Mouse (Mus musculus) erythroblast, embryonic 14.5 days (primary cell): ENCODE measurements around the gene Zfp689.

Source experiments
- GATA1 ChIP-seq: IDR thresholded peaks from 2 replicates; pipeline ENCODE4 v1.6.1; 2012; ENCODE audit warnings: low read length, inconsistent platforms, mixed read lengths
- TAL1 ChIP-seq: IDR thresholded peaks from 3 replicates; pipeline ENCODE4 v1.6.1; 2012; ENCODE audit warnings: low read length, inconsistent platforms, mixed read lengths

DNA sequence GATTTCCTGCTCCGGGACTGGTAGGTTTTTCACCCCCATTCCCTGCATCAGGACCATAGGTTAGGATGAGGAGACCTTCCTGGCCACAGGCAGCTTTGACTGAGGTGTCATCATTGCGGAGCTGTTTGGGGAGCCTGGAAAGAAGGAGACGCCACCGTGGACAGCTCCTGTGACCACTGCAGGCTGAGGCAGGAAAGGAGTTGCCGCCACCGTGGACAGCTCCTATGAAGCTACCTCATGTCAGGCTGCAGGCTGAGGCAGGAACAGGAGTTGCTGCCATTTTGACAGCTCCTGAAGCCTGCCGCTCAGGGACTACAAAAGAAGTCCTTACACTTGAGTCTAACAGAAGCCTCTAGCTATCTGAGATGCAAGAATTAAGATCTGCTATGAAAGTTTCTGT, 5.9 kb upstream of the Zfp689 start:
- no peak for TF ChIP-seq GATA1
- TF ChIP-seq TAL1 = no peak
